Mouse (Mus musculus) retina, postnatal 1 day (tissue): ENCODE data around the gene Amer3.
"Not testable (repeated sequence)": the region's sequence is repeated elsewhere in the genome, so short reads cannot be mapped to it uniquely, and the experiment has no call there.

Source experiments
- DNase-seq: peaks from one replicate; pipeline ENCODE4 v3.0.0-alpha.2; 2012

The Amer3 gene

DNA sequence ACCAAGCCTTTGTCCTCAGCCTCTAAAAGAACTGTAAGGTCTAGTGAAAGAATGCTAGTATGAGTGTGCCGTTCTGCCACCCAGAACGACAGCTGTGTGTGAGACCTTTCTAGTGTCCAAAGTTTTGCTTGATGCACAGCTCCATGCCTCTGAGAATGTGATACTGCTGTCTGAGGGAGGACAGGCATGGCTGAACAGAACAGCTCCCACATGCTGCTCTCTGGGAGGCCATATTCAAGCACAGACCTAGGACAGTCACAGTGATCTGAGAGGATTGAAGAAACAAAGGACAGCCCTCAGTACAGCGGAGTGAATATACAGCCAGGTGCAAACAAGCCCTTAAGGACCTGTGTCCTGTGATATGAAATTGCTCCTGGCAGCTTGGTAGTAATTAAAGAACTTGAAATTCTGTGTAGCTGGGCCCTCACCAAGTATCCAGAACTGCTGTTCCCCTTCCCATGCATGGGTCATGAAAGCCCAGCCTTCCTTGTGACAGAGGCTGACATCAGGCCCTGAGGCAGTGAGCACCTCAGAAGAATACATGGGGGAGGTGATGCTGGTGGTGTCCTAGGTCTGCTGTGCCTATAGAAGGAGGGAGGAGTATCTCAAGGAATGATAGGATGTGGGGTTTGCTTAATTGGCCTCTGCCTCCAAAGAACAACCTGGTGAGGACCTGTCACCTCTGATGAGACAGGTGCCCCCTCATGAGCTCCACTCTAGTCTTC is 22.0 kb downstream of the Amer3 start:
- DNase-seq = no peak

DNA sequence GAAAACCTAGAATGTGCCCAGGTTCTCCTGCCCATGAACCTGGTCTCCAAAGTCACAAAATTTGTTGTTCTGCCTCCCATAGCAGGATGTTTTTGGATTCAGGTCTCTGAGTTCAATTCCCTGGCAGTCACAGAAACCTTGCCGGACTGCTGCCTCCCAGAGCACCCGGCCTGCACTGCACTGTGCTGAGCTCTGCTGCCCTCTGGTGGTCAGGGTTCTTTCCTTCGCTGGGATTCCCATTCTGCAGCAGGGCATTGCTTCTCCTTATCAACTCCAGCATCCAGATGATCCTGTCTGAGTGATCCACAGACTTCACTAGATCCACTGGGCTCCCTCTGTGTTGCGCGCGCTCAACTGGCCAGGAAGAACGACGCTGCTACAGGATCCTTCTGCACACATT is 22.9 kb downstream of the Amer3 start:
- peak; percentile 85 for DNase-seq

DNA sequence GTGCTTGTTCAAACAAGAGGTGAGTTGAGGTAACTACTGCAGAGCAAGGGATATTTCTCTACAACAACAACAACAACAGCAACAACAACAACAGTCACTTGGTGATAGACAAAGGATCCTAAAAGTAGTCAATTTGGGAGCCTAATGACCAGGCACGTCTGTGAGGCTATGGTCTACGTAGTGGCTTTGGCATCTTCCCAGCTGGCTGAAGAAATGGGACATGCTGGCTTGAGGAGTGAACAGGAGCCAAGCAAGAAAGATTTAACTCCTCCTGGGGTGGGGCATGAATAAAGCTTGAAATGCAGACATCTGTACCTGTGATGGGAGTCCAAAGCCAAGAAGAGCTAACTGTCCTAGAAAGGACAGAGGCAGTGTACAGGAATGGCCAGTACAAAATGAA is 34.3 kb downstream of the Amer3 start:
- DNase-seq = no peak

DNA sequence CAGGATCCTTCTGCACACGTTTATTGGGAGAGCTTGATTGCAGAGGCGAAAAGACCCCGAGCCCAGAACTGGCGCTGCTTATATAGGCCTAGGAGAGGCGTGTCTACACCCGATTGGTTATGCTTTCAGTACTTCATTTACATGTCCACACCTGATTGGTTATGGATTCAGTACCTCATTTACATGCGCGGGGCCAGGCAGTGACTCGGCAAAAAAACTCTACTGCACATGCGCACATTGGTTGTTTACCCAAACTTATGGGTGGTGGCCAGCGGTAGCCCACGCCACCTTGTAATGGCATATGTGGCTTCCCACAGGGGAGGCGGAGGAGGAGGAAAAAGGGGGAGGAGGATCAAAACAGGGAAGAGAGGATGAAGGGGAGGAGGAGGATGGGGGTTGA is 40.7 kb downstream of the Amer3 start:
- not testable (repeated sequence) for DNase-seq

DNA sequence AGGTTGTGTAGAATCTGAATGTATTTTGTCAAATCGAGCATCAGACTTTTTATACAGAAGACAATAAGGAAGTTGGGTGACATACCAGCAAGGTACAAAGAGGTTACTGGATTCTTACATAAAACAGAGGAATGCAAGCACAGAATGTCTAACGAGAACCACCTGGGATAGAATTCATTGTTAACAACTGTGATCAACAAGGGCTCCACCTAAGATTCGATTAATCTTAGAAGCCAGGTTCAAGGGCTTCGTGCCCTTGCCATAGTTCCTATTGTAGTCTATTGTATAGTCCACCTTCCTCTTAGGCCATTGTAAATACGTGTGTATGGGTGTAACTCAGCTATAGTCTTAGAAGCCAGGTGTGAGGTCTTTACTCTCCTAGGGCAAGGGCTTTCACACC is 41.3 kb downstream of the Amer3 start:
- not testable (repeated sequence) for DNase-seq

DNA sequence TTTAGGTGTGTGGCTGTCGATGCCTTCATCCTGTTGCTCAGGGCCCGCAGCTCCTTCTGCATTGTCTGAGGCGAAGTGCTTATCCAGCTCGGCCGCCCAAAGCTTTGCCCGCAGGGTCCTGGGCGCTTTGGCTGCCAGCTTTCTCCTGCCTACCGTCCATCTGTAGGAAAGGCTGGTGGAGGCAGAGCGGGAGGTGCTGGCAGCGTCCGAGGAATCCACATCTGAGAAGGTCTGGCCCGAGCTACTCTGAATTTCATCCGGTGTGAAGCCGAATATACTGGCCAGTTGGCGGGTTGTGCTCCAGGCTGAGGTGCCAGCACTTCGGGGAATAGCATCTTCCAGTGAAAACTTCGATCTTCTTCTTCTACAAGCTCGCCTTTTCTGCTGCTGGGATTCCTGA is 56.3 kb downstream of the Amer3 start:
- DNase-seq = no peak
